Mouse (Mus musculus) B cell, adult 62 days (primary cell): ENCODE measurements around the gene Fam184a. TPM values are rescaled to one million over a fixed set of nuclear protein-coding genes. Genes with fewer than 3 reads are reported as not detected.

Experiments used
- total RNA-seq: library from RNA; stranded (reverse); gene quantifications from 4 replicates; pipeline ENCODE4 v1.2.4, GENCODE M21; 2023

Gene Fam184a
- total RNA-seq: not detected in 4 replicates

DNA sequence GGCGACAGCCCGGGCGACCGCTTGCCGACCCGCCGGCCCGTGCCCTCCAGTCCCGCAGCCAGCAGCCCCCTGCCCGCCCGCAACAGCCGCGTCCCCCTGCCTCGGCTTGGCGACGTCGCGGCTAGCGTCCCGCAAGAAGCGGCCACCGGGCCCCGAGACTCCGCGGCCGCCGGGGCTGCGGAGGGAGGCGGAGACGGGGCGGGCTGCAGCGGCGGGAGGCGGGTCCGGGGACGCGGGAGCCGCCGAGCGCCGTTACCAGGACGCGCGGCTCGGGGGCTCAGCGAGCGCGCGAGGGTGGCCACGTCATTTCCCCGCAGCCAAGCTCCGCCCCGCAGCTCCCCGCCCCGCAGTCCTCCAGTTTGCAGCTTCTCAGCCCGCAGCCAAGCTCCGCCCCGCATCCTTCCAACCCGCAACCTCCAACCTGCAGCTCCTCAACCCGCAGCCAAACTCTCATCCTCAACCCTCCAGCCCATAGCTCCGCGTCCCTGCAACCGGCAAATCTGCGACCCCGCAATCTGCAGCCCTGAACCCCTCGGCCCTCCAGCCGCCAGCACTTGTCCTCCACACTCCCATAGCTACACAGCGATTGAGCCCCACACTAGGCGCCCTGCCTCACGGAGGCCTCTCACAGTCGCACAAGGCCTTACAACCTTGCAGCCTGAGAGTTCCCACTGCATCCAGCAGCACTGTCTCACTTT lies at the start of gene Fam184a:
TSS of gene Fam184a (minus strand) at position 169 of the 698 bp plus-strand sequence.

DNA sequence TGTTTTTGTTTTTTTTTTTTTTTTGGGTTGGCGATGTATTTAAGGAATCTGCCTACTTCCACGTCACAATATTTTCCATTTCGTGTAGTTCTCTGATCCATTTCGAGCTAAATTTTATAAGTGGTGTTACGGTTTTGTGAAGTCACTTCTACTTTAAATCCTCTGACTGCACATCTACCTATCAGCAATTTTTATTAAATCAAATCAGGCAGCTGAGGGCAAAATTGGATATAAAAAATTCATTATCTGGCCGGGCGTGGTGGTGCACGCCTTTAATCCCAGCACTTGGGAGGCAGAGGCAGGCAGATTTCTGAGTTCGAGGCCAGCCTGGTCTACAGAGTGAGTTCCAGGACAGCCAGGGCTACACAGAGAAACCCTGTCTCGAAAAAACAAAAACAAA lies 120.6 kb downstream of the Fam184a start, which contains the start of gene Mcm9:
TSS of gene Mcm9 (minus strand) at position 101 of the 400 bp plus-strand sequence.

DNA sequence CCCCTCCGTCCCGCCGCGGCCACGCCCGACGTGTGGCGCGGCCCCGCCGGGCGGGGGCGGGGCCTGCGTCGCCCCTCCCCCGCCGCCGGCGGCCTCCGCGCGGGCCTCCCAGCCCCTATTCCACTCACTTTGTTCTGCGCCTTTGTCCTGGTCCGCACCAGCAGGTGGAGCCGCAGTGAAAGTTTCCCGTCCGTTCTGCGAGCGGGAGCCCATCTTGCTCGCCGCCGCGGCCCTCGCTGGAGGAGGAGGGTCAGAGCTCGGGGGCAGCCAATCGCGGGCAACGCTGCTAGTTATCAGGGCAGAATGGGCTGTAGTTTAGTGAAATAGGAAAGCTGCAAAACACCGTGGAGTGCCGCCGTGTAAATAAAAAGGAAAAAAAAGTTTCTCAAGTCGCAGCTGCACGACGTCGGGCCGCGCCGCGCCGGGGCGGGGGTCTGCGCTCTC lies 154.2 kb downstream of the Fam184a start, which contains the start of gene Asf1a:
TSS of gene Asf1a (plus strand) at position 81 of the 444 bp plus-strand sequence.

Other genes starting within 250 kb of the Fam184a start
- gene Asf1a, start 154.4 kb downstream of the Fam184a start, total RNA-seq: 26.5 to 37.0 TPM (median 30.5 TPM) in 4 replicates
- 21.9 to 25.0 TPM (median 23.2 TPM) in 4 replicates for gene Mcm9, start 120.7 kb downstream of the Fam184a start, total RNA-seq